Mouse (Mus musculus) megakaryocyte, embryonic 14.5 days (primary cell): Measurements from ENCODE around the gene Tbc1d2b. TPM values are rescaled to one million over a fixed set of nuclear protein-coding genes. Genes with fewer than 3 reads are reported as not detected.

Source experiments
- H3K27me3 ChIP-seq: replicated peaks from 2 replicates; pipeline ENCODE3; 2012; ENCODE audit warnings: inconsistent platforms
- H3K36me3 ChIP-seq: replicated peaks from 2 replicates; pipeline ENCODE3; 2012; ENCODE audit warnings: low read length, inconsistent platforms, mixed read lengths
- H3K4me1 ChIP-seq: 2 replicates; pipeline ENCODE4 v1.6.1; 2012; ENCODE audit warnings: inconsistent platforms
- H3K4me3 ChIP-seq: replicated peaks from 2 replicates; pipeline ENCODE3; 2012; ENCODE audit warnings: moderate library complexity, mild to moderate bottlenecking, inconsistent platforms
- H3K9me3 ChIP-seq: 2 replicates; pipeline ENCODE4 v1.6.1; 2012; ENCODE audit warnings: inconsistent platforms
- FLI1 ChIP-seq: IDR thresholded peaks from 2 replicates; pipeline ENCODE4 v1.6.1; 2012; ENCODE audit warnings: low read length, inconsistent platforms, mixed read lengths
- GATA1 ChIP-seq: IDR thresholded peaks from 3 replicates; pipeline ENCODE4 v1.6.1; 2012; ENCODE audit warnings: mixed read lengths, low read length, inconsistent platforms, borderline replicate concordance
- polyA plus RNA-seq: library from polyadenylated mRNA; stranded (reverse); fragments of >175 nt; gene quantifications from 2 replicates; pipeline ENCODE4 v1.2.3, GENCODE M21; 2012; ENCODE audit warnings: low replicate concordance; ENCODE audit not compliant: insufficient read depth

Gene Tbc1d2b
- polyA plus RNA-seq, 1 experiment = 4.0 TPM

- no peaks in the 10 kb centered on the region for H3K9me3 ChIP-seq
- H3K4me3 ChIP-seq = no peak overlapping the region
- H3K4me1 ChIP-seq = peaks cover 31% of the 10 kb centered on the region
- H3K27me3 ChIP-seq = no peaks in the 10 kb centered on the region
- H3K36me3 ChIP-seq = peaks cover 90% of the 10 kb centered on the region
- no peak for TF ChIP-seq FLI1
- TF ChIP-seq GATA1 = no peak
These were observed 54.2 kb downstream of the Tbc1d2b start for GRCm38 (mm10) chr9:90216259-90217001.

GRCm38 (mm10) chr9:90213127-90213526 is 57.5 kb downstream of the Tbc1d2b start:
- TF ChIP-seq GATA1 (no peak), FLI1 (no peak)
- Histone ChIP-seq H3K36me3 (peaks cover 92% of the 10 kb centered on the region), H3K4me1 (peaks cover 31% of the 10 kb centered on the region), H3K27me3 (no peaks in the 10 kb centered on the region), H3K4me3 (no peak overlapping the region), H3K9me3 (no peaks in the 10 kb centered on the region)

GRCm38 (mm10) chr9:90208655-90209054 is 61.9 kb downstream of the Tbc1d2b start:
- H3K4me3 ChIP-seq = no peak overlapping the region
- peaks cover 9% of the 10 kb centered on the region for H3K4me1 ChIP-seq
- H3K36me3 ChIP-seq = peaks cover 95% of the 10 kb centered on the region
- no peaks in the 10 kb centered on the region for H3K9me3 ChIP-seq
- TF ChIP-seq GATA1 (no peak), FLI1 (no peak)
- no peaks in the 10 kb centered on the region for H3K27me3 ChIP-seq

GRCm38 (mm10) chr9:90207808-90208207 is 62.8 kb downstream of the Tbc1d2b start:
- peaks cover 95% of the 10 kb centered on the region for H3K36me3 ChIP-seq

GRCm38 (mm10) chr9:90206500-90206899 is 64.1 kb downstream of the Tbc1d2b start:
- Histone ChIP-seq H3K27me3 (no peaks in the 10 kb centered on the region), H3K9me3 (no peaks in the 10 kb centered on the region), H3K4me1 (peaks cover 12% of the 10 kb centered on the region), H3K4me3 (no peak overlapping the region), H3K36me3 (peaks cover 97% of the 10 kb centered on the region)
- TF ChIP-seq GATA1 (no peak), FLI1 (no peak)

More at GRCm38 (mm10) chr9:90207808-90208207, 62.8 kb downstream of the Tbc1d2b start:
- H3K9me3 ChIP-seq = no peaks in the 10 kb centered on the region
- H3K27me3 ChIP-seq = no peaks in the 10 kb centered on the region
- no peak for TF ChIP-seq FLI1
- no peak for TF ChIP-seq GATA1
- H3K4me3 ChIP-seq = no peak overlapping the region
- H3K4me1 ChIP-seq = peaks cover 9% of the 10 kb centered on the region

- TF ChIP-seq FLI1 (no peak), GATA1 (no peak)
- no peaks in the 10 kb centered on the region for H3K27me3 ChIP-seq
- H3K4me1 ChIP-seq = peaks cover 12% of the 10 kb centered on the region
- H3K36me3 ChIP-seq = peaks cover 93% of the 10 kb centered on the region
- no peaks in the 10 kb centered on the region for H3K9me3 ChIP-seq
- no peak overlapping the region for H3K4me3 ChIP-seq
These were observed 66.1 kb downstream of the Tbc1d2b start for GRCm38 (mm10) chr9:90204396-90204915.

GRCm38 (mm10) chr9:90203233-90203632 is 67.4 kb downstream of the Tbc1d2b start:
- peaks cover 21% of the 10 kb centered on the region for H3K4me1 ChIP-seq
- peaks cover 83% of the 10 kb centered on the region for H3K36me3 ChIP-seq
- H3K27me3 ChIP-seq = no peaks in the 10 kb centered on the region
- no peaks in the 10 kb centered on the region for H3K9me3 ChIP-seq
- no peak overlapping the region for H3K4me3 ChIP-seq
- TF ChIP-seq FLI1 (no peak), GATA1 (no peak)

GRCm38 (mm10) chr9:90201541-90201940 is 69.1 kb downstream of the Tbc1d2b start:
- no peak for TF ChIP-seq GATA1
- TF ChIP-seq FLI1 = no peak
- Histone ChIP-seq H3K27me3 (peaks cover 13% of the 10 kb centered on the region), H3K36me3 (peaks cover 66% of the 10 kb centered on the region), H3K4me3 (no peak overlapping the region), H3K4me1 (peaks cover 16% of the 10 kb centered on the region), H3K9me3 (no peaks in the 10 kb centered on the region)

- H3K4me1 ChIP-seq = peaks cover 13% of the 10 kb centered on the region
- H3K36me3 ChIP-seq = peaks cover 62% of the 10 kb centered on the region
- H3K4me3 ChIP-seq = no peak overlapping the region
- TF ChIP-seq FLI1 = no peak
- no peak for TF ChIP-seq GATA1
- H3K9me3 ChIP-seq = no peaks in the 10 kb centered on the region
- H3K27me3 ChIP-seq = peaks cover 18% of the 10 kb centered on the region
These were observed 69.5 kb downstream of the Tbc1d2b start for GRCm38 (mm10) chr9:90201096-90201495.

GRCm38 (mm10) chr9:90200501-90200900 is 70.1 kb downstream of the Tbc1d2b start:
- H3K9me3 ChIP-seq = no peaks in the 10 kb centered on the region
- H3K4me1 ChIP-seq = peaks cover 13% of the 10 kb centered on the region
- no peak for TF ChIP-seq FLI1
- TF ChIP-seq GATA1 = no peak
- peaks cover 22% of the 10 kb centered on the region for H3K27me3 ChIP-seq
- no peak overlapping the region for H3K4me3 ChIP-seq
- H3K36me3 ChIP-seq = peaks cover 56% of the 10 kb centered on the region
